In the genomic region with DNA sequence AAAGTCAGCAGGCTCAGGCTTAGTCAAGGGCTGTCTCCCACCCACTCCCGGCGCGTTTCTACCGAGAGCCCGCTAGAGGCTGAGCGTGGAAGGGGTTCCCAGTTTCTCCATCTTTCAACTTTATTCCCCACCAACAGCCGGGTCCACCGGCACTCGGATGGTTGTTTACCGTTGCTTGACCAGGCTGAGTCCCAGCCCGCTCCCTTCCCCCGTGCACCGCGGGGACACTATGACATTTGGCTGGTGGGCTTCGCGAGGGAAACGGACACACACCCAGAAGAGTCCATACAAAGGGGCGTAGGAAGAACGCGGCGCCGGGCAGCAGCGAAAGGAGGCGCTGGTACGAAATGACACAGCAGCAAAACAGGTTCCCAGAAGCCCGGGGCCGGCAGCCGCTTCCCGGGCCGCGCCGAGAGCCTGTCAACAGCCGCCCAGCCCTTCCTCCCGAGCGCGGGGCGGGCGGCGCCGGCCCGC, we compare ENCODE assay signal across 8 mouse cellular contexts. TPM values are rescaled to one million over a fixed set of nuclear protein-coding genes. Genes with fewer than 3 reads are reported as not detected.
DNase-seq lines count a peak whose midpoint lies in the region; ATAC-seq and TF ChIP-seq lines count a peak whose summit lies in the region.

No protein-coding gene starts in this region.

- H3K4me2 ChIP-seq in forebrain, embryonic 12.5 days, result peak overlapping the region; percentile 88
- H3K4me2 ChIP-seq in hindbrain, embryonic 12.5 days (replicated peaks), result peak overlapping the region; percentile 76
- H3K4me2 ChIP-seq in midbrain, embryonic 11.5 days, result peak overlapping the region; percentile 83

- peak overlapping the region; percentile 67 for H3K27ac ChIP-seq in gastrocnemius, adult 2 months
- H3K27ac ChIP-seq in forebrain, embryonic 12.5 days, result peak overlapping the region; percentile 82
- peak overlapping the region; percentile 66 for H3K27ac ChIP-seq in hindbrain, embryonic 12.5 days
- H3K27ac ChIP-seq in midbrain, embryonic 11.5 days (ENCODE audit: low read depth, low read length), result peak overlapping the region; percentile 69; the same call in 1 of the 2 replicates
- H3K27ac ChIP-seq in spleen, adult 2 months (ENCODE audit: insufficient read depth, low read length), result peak overlapping the region; percentile 39; the same call in 1 of the 2 replicates

- no peak for TF ChIP-seq CTCF in gastrocnemius, adult 2 months (IDR thresholded peaks at IDR 0.05)
- TF ChIP-seq CTCF in spleen, adult 2 months (IDR thresholded peaks at IDR 0.05; ENCODE audit: extremely low read depth, insufficient read depth, insufficient read length, insufficient replicate concordance), result no peak

- H3K4me3 ChIP-seq in gastrocnemius, adult 2 months, result peak overlapping the region; percentile 73
- H3K4me3 ChIP-seq in forebrain, embryonic 12.5 days (replicated peaks), result peak overlapping the region; percentile 73
- H3K4me3 ChIP-seq in hindbrain, embryonic 12.5 days, result peak overlapping the region; percentile 79
- H3K4me3 ChIP-seq in midbrain, embryonic 11.5 days (ENCODE audit: low read depth, low read length), result peak overlapping the region; percentile 78
- peak overlapping the region; percentile 57 for H3K4me3 ChIP-seq in spleen, adult 2 months (ENCODE audit: extremely low read depth, insufficient read depth, insufficient read length)

- H3K9ac ChIP-seq in forebrain, embryonic 12.5 days, result peak overlapping the region; percentile 65
- H3K9ac ChIP-seq in hindbrain, embryonic 12.5 days, result peak overlapping the region; percentile 61
- peak overlapping the region; percentile 76 for H3K9ac ChIP-seq in midbrain, embryonic 11.5 days (ENCODE audit: low read length)

- WGBS in forebrain, embryonic 12.5 days, result 0% methylated on average over 30 of the region's 41 CpGs
- under 1% methylated on average over 34 of the region's 41 CpGs for WGBS in hindbrain, embryonic 12.5 days
- under 1% methylated on average over 30 of the region's 41 CpGs for WGBS in midbrain, embryonic 11.5 days
- WGBS in spleen, adult 2 months, result 1% methylated on average over 41 of the region's 41 CpGs

- H3K9me3 ChIP-seq in forebrain, embryonic 12.5 days, result no peaks in the 10 kb centered on the region
- no peaks in the 10 kb centered on the region for H3K9me3 ChIP-seq in hindbrain, embryonic 12.5 days (replicated peaks)
- no peaks in the 10 kb centered on the region for H3K9me3 ChIP-seq in midbrain, embryonic 11.5 days (ENCODE audit: control insufficient read depth, low read length)

- H3K27me3 ChIP-seq in forebrain, embryonic 12.5 days, result no peaks in the 10 kb centered on the region
- no peaks in the 10 kb centered on the region for H3K27me3 ChIP-seq in hindbrain, embryonic 12.5 days
- no peaks in the 10 kb centered on the region for H3K27me3 ChIP-seq in midbrain, embryonic 11.5 days (ENCODE audit: control insufficient read depth, insufficient read depth, low read length)
- no peaks in the 10 kb centered on the region for H3K27me3 ChIP-seq in spleen, adult 2 months (ENCODE audit: control insufficient read depth, insufficient read depth, low read length)

- peaks cover 21% of the 10 kb centered on the region for H3K4me1 ChIP-seq in forebrain, embryonic 12.5 days
- H3K4me1 ChIP-seq in hindbrain, embryonic 12.5 days, result peaks cover 19% of the 10 kb centered on the region
- peaks cover 17% of the 10 kb centered on the region for H3K4me1 ChIP-seq in midbrain, embryonic 11.5 days (ENCODE audit: control insufficient read depth, insufficient read depth, low read length)
- no peaks in the 10 kb centered on the region; the same call in 1 of the 2 replicates for H3K4me1 ChIP-seq in spleen, adult 2 months (ENCODE audit: control insufficient read depth, insufficient read depth, insufficient read length)

- H3K36me3 ChIP-seq in forebrain, embryonic 12.5 days (replicated peaks), result no peaks in the 10 kb centered on the region
- no peaks in the 10 kb centered on the region for H3K36me3 ChIP-seq in hindbrain, embryonic 12.5 days
- H3K36me3 ChIP-seq in midbrain, embryonic 11.5 days (ENCODE audit: control insufficient read depth, insufficient read depth, low read length), result no peaks in the 10 kb centered on the region
- H3K36me3 ChIP-seq in spleen, adult 2 months (ENCODE audit: control insufficient read depth, insufficient read depth, low read length), result no peaks in the 10 kb centered on the region

- no peak for TF ChIP-seq POLR2A in spleen, adult 2 months (IDR thresholded peaks at IDR 0.05; ENCODE audit: low read depth, low read length)

- intact Hi-C loops in gastrocnemius, adult 2 months (cut with DNase I), result loop anchor here (2.0 kb wide), 1 partner anchor 19 kb away; a partner anchor contains a TSS
- intact Hi-C loops in left cerebral cortex, postnatal 4 days (cut with DNase I), result loop anchor here (10.0 kb wide), 1 partner anchor 65 kb away; no protein-coding TSS in a partner anchor

- 0 out of 2 replicates have a peak, but pooled peaks have one; percentile 1 for ATAC-seq in forebrain, embryonic 12.5 days (ENCODE audit: low FRiP score)
- ATAC-seq in hindbrain, embryonic 12.5 days (ENCODE audit: low FRiP score), result peak; percentile 17; the same call in 1 of the 2 replicates
- peak; percentile 25 for ATAC-seq in midbrain, embryonic 11.5 days (ENCODE audit: low FRiP score)

- DNase-seq in gastrocnemius, adult 2 months, result peak; percentile 22
- no peak for DNase-seq in gastrocnemius, adult 8-10 months (ENCODE audit: low spot score in 2 of 2)
- DNase-seq in c-Kit-positive CD71-positive TER-119-negative erythroid progenitor cells, embryonic 14.5 days (ENCODE audit: low read depth), result peak; percentile 40
- DNase-seq in left cerebral cortex, postnatal 4 days, result peak; percentile 41
- DNase-seq in midbrain, embryonic 11.5 days (ENCODE audit: low spot score, missing footprints), result peak; percentile 94
- DNase-seq in spleen, adult 2 months (ENCODE audit: low read depth in 1 of 2, low spot score in 2 of 2), result peak in 1 of 2 experiments; percentile 36

RNA-seq across cellular contexts. Expression of a gene that starts 0.6 kb away (rescaled TPM):
- total RNA-seq in gastrocnemius, adult 2 months (2021), result 1 to 10 TPM; 3.2 to 4.9 TPM
- total RNA-seq in gastrocnemius, adult 8-10 months (2022), result 1 to 10 TPM; 4.9 to 8.1 (median 5.5) TPM
- polyA plus RNA-seq in forebrain, embryonic 12.5 days (2016; fragmentation: Nextera tagmentation; extraction: Ambion mirVana), result 17.6 and 18.3 TPM in 2 replicates
- polyA plus RNA-seq in hindbrain, embryonic 12.5 days (2016; fragmentation: Nextera tagmentation; extraction: Ambion mirVana), result 14.1 and 14.4 TPM in 2 replicates
- 10 to 100 TPM; 18.4 to 18.6 TPM for total RNA-seq in left cerebral cortex, postnatal 4 days (2021)
- 18.7 and 21.4 TPM in 2 replicates for polyA plus RNA-seq in midbrain, embryonic 11.5 days (2014; fragmentation: Nextera tagmentation; extraction: Ambion mirVana)
- 3.4 and 4.1 TPM in 2 replicates for polyA plus RNA-seq in spleen, adult 2 months (2012; rRNA removed)

RNA-seq across cellular contexts. Expression of a gene that starts 18.2 kb away (rescaled TPM):
- 100 to 1,000 TPM; 111 to 121 TPM for total RNA-seq in gastrocnemius, adult 2 months (2021)
- total RNA-seq in gastrocnemius, adult 8-10 months (2022), result 100 to 1,000 TPM; 110 to 118 (median 113) TPM
- polyA plus RNA-seq in forebrain, embryonic 12.5 days (2016; fragmentation: Nextera tagmentation; extraction: Ambion mirVana), result 198 and 200 TPM in 2 replicates
- 185 and 195 TPM in 2 replicates for polyA plus RNA-seq in hindbrain, embryonic 12.5 days (2016; fragmentation: Nextera tagmentation; extraction: Ambion mirVana)
- 10 to 100 TPM; 80.3 to 83.3 TPM for total RNA-seq in left cerebral cortex, postnatal 4 days (2021)
- polyA plus RNA-seq in midbrain, embryonic 11.5 days (2014; fragmentation: Nextera tagmentation; extraction: Ambion mirVana), result 242 and 251 TPM in 2 replicates
- 9.4 and 9.9 TPM in 2 replicates for polyA plus RNA-seq in spleen, adult 2 months (2012; rRNA removed)

Comparison
In these comparisons a context has a peak if more than half of its experiments do, and no peak if none do; other contexts are left out.
1. DNase-seq: peak in gastrocnemius, adult 2 months (single experiment), c-Kit-positive CD71-positive TER-119-negative erythroid progenitor cells, embryonic 14.5 days (single experiment), left cerebral cortex, postnatal 4 days (single experiment) and midbrain, embryonic 11.5 days (single experiment); none in gastrocnemius, adult 8-10 months (0 of 2).
2. RNA of a gene that starts 18.2 kb away (polyA plus RNA-seq): 242 to 251 TPM in midbrain, embryonic 11.5 days, 198 to 200 TPM in forebrain, embryonic 12.5 days and 185 to 195 TPM in hindbrain, embryonic 12.5 days; 9.4 to 9.9 TPM in spleen, adult 2 months; every median in the first group is over 10 times any median in the second.
3. Peak in every context shown above with its lines, with median percentiles within 50 percentile points of each other: H3K27ac ChIP-seq, H3K4me3 ChIP-seq, ATAC-seq, H3K4me2 ChIP-seq and H3K9ac ChIP-seq.